Mouse (Mus musculus) telencephalon, adult 2 months (tissue): ENCODE measurements at regions not wholly inside any gene's neighbourhood (a gene's known extent, or its start where the extent isn't known, plus 50 kb on each side); places are given as distances from the start of the nearest gene placed in this dataset.
A peak's percentile ranks its signal among the peaks of the same experiment; 100 is the strongest.

Source experiments
- DNase-seq: peaks from one replicate; pipeline ENCODE4 v3.0.0-alpha.2; 2011; ENCODE audit warnings: low read depth, low spot score

DNA sequence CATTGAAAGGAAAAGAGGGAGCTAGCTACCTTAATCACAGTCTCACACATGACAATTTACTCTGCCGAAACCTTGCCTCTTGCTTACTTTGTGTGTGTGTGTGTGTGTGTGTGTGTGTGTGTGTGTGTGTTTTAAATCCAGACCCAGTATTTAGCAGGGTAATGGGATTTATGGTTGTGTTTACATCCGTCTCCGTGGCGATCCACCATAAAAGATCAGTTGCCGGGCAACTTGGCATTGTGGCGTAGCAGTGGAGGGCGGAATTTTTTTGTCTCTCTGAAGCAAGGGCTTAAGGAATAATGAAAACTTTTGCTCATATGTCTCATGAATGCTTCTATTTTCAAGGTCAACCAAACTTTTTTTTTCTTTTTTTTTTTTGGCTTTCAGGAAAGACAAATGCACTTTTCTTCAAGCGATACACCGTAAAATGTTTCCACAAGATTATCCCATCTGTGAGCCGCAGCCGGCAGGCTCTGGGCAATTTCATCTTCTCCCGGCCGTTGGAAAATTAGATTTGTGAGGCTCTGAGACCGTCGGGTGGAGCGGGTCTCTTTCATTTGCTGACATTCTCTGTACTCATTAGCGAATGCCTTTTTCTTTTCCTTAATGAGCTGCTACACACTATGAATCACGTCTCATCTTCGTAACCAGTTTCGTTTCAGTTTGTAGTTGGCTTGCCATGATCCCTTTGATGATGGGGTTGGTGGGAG lies 53.9 kb upstream of the Ptch1 start:
- peak; percentile 8 for DNase-seq

DNA sequence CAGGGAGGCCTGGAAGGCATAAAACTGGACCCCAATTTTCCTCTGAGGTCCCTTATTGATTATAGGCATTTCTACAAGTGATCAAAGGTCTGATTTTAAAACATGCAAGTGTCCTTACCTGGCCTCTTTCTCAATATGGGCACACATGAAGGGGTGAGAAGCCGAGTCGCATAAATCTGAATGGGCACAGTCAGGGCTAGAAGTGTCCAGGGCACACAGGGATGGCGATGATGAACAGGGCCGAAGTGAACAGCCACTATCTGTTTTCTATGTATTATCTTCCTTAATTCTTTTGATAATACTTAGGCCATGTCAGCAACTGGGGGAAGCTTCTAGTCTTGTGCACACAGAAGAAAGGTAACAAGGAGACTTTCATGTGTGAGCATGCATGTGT lies 54.5 kb upstream of the Ptch1 start:
- DNase-seq, result no peak

DNA sequence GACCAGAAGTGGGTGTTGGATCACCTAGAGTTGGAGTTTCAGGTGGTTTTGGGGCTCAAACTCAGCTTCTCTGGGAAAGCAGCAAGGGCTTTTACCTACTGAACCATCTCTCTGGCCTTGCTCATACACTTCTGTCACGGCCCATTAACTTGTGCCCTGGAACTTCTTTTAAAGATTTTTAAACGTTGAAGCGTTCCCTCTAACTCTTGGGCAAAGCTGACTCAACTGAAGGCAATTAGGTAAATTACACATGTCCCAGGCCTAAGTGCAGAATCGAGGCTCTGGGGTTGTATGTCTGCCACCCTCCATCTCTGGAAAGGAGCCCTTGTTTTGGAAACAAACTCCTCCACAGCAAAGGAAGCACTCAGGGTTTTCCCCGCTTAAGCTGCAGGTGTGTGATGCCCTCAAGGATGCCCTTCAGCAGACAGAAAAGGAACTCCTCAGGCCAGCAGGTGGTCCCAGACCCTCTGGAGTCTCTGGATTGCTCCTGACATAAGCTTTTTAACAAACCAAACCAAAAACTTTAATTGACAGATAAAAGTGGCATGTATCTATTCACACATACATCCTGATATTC lies 58.5 kb upstream of the Ptch1 start:
- DNase-seq, result no peak

DNA sequence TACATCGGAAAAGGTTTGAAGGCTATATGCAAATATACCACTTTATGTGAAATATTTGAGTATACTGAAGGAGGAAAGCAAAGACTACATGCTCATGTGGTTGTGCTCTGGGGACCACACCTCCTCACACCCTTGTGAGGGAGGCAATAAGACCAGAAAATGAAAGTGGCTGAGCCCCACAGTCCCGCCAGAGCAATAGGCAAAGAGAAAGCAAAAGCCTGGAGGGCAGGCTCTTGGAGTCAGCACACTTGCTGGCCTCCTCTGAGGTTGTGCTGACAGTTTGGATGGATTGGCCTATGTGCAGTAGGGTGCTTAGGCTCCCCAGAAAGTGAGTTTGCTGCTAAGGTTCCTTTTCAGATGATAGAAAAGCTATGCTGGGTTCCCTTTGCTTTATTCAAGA lies 60.9 kb upstream of the Ptch1 start:
- DNase-seq, result no peak

DNA sequence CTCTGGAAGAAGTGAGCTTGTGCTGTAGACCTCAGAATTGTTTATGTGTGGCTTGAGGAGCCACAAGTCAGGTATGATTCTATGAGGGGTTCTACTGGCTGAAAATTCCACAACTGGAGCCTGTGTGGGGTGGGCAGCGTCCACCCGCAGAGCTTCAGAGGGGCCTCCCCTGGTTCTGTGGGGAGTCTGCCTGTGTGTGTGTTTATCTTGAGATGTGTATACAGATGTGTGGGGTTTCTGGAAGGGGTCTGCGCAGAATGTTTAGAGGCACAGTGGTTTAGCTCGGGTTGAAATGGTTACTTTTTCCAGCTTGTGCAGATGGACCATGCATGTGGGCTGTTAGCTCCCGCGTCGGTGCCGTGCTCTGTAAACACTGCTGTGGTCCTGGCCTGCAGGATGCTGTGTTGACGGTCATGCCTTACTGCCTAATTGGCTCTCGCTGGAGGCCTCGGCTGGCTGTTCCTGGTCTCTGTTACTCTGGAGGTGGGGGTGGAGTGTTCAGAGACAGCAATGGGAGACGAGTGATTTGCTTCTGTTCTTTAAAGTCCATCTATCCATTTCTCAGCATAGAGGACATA lies 68.3 kb upstream of the Ptch1 start:
- no peak for DNase-seq

DNA sequence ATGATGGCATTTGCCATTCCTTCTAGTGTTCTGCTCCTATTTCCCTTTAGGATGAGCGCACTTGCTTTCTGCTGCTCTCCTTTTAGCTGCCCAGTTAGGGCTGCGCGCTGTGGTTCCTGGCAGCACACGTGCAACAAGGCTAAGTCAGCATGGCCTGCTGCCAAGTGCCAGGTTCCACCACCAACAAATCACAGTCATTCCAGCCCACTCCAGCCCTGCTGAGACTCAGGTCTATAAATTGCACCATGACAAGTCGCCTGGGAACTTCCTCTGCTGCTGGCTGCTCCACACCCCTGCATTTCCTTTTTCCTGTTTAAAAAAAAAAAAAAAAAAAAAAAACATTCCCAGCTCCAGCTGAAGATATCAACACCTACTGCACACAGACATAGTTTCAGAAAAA lies 69.2 kb upstream of the Ptch1 start:
- peak; percentile 58 for DNase-seq

DNA sequence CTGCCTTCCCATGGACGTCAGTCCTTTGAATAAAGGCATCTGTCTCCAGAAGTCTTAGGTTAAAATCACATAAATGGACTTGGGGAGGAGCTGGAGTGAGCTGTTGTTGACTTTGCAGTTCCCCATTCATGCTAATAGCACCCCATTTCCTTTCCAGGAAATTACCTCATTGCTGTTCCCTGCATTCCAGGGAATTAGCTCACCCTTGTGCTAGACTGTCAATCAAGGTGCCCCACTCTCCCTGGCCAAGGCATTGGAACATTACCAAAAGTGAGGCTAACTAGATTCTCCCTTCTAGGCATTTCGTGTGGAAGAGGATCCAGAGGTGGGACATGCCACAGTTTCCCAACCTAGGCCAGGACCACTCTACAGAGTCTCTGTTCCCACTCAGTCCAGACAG lies 70.0 kb upstream of the Ptch1 start:
- no peak for DNase-seq

DNA sequence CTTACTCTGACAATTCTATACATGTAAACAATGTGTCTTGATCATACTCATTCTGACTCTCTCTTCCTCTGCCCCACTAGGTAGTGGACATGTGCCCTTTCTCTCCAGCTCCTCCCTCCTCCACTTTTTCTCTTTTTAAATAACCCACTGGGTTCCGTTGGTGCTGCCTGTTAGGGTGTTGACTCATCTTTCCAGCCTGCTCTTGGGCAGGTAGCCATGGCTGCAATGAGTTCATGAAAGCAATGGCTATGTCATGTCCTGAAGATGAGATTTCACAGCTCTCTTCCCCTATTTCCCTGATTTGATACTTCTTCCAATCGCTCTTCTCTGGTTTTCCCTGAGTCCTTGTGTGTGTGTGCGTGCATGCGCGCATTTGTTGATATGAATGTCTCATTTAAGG lies 70.9 kb upstream of the Ptch1 start:
- DNase-seq, result no peak

DNA sequence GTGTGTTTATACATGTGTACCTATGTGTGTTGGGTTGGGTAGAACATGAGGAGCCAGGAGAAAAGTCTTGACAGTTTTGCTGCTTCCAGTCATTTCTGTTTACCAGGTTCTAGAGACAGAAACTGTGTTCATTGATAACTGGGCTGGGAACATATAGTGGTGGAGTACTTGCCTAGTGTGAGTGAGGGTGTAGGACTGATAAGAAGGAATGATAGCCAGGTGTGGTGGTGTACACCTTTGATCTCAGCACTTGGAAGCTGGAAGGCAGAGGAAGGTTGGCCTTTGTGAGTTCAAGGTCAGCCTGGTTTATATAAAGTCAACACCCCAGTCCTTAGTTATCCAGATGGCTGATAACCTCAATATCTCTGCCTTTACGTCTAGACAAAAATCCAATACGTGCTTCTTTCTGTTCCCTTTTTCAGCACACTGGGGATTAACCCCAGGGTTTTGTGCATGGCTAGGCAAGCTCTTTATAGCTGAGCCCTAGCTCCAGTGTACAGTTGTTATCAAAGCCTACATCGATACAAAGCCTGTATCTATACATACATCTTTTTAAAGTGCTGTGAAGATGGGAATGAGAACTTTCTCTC lies 75.8 kb upstream of the Ptch1 start:
- DNase-seq, result no peak

DNA sequence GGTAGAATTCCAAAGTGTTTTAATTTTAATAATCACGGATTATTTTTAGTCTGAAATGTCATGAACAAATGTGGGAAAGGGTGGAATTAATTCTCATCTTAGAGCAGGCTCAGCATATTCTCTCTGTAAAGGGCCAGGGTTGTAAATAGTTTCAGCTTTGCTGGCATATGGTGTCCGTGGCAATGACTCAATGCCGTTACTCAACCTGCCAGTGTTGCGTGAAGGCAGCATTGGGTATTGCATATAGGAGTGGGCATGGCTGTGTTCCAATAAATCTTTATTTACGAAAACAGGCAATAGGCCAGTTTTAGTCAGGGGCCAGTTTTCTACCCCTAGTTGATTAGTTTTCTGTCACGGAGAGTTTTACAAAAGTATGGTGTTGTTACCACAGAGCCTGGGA lies 81.1 kb upstream of the Ptch1 start:
- DNase-seq, result no peak

DNA sequence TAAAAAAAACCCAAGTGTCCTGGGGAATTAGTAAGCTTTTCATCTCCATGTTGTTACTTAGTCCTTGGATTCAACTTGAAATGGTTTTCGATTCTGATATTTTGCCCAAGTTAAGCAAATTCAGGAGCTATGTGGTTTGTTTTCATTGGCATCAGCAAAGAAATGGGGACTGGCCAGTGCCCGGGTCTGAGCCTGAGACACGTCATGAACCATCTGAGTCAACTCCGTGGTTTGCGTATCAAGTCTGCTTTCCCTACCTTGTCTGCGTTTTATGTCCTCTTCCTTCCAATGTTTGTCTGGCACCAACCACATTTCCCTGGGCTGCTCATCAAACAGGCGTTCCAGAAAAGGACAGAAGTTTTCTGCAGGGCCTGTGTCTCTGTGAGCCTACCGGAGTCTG lies 83.7 kb upstream of the Ptch1 start:
- DNase-seq, result no peak

DNA sequence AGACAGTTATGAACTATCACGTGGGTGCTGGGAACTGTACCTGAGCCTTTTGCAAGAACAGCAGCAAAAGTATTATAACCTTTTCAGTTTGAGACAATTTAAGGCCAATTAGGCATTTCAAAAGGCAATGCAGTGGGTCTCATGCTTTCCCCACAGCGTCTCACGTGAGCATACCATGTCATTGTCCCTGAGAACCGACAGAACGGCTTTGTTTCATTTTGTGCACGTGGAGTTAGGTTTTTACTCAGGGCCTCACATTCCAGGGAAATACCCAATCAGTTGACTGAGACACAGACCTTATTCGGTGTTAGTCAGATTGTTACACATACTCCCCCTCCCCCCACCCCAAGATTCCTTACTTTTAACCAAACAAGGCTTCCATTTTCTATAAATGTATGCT lies 86.0 kb upstream of the Ptch1 start:
- no peak for DNase-seq

DNA sequence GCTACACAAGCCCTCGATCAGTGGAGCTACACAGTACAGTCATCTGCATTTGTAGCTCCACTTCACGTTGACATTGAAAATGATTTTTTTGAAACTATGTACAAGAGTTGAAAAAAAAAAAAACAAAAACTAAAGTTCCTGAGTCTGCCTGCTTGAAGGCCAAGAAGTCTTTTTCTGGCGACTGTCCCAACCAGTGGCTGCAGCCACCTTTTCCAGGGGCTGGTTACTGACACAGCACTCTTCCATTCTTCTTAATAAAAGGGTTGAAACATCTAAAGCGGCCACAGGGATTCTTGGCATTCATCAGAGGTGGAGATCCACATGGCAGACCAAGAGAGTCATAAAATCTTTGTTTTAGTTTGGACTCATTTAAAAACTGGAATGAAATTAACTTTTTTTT lies 87.0 kb upstream of the Ptch1 start:
- no peak for DNase-seq

DNA sequence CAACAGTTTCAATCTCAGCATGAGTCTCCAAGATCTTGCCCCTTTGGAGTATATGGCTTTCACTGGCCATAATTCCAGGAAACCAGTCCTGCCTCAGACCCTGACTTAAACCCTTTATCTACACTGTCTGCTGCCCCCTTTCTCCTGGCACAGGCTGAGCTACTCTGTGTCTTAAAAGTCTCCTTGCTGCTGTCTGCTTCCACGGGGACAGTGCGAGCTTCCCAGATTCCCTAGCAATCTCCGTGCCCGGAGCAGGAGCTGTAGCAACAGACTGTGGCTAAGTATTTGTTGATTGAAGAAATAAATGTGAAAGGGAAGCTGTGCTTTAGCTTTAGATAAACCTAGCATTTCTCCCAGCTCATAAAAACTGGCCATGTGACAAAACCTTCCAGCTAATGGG lies 95.2 kb upstream of the Ptch1 start:
- DNase-seq, result no peak

DNA sequence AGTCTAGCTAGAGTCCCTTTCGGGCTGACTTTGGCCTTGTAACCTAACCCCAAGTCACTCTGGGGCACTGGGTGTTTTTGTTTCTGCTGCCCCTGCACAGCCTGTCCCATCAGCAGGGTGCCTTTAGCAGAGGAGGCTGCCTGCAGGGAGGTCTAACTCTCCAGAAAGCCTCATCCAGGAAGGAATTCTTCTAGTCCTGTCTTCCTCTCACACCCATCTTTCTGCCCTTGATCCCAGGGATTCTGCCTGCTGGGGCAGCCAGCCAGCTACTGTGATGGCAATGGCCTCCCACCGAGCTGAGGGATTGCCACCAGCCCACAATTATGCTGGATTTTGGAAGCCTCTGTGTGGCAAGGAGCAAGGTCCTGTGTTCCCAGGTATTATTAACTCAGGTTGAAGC lies 95.6 kb upstream of the Ptch1 start:
- no peak for DNase-seq

DNA sequence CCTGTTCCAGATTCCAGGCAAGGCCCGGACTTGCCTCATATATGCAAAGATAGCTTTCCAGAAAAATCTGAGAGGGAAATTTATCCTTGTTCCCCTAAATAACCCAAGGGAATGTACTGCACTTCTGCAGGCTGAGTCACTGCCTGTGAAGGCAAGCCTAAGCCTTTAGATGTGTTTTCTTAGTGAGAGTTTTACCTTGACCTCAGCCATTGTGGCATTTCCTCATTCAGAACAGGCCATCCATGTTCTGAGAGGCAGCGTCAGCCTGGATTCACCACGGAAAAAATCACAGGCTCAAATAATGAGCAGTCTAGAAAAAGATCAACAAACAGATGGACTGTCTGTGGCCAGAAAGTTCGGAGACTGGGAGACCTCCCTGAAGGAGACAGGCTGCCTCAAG lies 99.0 kb upstream of the Ptch1 start:
- no peak for DNase-seq

DNA sequence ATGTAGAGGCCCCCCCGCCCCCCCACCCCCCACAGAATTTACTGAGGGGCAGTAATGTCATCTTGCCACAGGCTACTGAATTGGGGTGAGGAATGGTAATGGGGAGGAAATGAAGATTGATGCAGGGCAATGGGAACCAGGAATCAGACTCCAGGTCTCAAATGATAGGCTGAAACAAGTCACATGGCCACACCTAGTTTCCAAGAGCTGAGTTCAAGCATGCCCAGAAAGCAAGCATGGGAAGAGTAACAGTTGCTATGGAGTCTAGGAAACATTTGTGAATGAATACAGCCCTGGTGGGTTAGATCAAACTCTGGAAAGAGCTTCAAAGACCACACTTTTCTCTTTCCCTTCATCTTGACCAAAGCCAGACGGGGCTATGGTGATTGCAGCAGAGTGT lies 104.3 kb upstream of the Ptch1 start:
- DNase-seq, result no peak

DNA sequence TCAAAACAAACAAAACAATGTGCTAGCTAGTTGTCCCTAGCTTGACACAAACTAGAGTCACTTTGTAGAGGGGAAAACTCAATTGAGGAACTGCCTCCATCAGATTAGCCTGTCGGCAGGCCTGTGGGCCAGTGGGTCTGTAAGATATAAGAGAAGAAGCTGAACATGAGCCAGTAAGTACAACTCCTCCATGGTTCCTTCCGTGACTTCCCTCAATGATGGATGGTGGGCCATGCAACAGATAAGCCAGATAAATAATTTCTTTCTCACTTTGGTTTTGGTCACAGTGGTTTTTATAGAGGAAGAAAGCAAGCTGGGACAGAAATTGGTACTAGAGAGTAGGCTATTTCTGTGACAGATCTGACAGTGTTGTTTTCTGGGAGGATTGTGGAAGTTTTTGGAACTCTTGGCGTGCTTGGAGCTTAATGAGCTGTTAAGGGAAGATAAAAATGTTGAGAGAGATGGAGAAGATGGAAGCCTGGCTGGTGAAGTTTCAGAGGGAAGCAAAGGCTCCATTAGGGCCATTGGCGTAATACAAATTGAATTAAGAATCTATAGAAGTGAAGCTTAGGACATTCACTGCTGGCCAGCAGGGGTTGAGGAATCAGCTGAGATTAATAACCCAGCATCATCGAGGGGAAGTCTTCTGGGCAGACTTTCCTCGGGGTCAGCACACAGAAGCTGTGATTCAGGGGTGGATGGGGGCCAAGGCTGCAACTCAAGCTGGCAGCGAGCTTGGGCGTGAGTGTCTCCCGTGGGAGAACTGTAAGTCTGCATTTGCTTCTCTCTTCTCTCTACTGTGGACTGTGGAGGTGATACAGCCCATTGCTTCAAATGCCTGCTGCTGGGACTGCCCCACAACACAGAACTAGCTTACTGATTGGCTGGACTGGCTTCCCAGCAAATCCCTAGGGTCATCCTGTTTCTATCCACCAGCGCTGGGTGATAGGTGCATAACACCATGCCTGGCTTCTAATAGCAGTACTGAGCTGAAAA lies 105.2 kb upstream of the Ptch1 start:
- no peak for DNase-seq

DNA sequence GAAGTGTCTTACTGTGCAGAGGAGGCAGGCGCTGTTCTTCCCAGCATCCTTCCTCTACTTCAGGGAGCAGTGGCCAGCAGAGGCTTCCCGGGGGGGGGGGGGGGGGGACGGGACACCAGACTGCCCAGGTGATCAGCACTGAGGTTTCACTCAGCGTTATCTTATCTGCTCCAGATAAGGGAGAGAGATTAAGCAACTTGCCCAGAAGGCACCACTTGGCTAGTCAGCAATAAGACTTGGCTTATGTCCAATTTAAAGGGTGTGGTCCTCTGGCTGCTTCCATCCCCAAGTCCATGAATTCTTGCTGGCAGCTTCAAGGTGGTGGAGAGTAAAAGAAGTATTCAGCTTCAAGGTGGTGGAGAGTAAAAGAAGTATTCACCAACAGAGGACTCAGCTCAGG lies 108.9 kb upstream of the Ptch1 start:
- no peak for DNase-seq

DNA sequence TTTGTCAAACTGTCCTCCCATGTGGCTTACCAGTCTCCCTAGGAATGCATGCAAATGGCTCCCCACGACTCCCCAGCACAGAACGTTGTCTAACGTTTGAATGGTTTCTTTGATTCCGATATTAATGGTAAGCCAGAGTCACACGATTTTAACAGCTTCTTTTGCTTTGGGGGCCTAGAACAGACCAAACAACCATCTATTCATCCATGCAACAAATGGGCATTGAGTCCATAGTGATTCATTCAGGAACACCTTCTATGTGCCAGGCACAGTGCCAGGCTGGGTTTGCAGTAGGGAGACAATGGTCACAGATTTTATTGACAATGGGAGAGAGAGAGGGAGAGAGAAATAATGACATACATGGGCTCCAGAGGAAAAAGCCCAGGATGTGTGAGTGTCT lies 118.6 kb upstream of the Ptch1 start:
- peak; percentile 85 for DNase-seq

DNA sequence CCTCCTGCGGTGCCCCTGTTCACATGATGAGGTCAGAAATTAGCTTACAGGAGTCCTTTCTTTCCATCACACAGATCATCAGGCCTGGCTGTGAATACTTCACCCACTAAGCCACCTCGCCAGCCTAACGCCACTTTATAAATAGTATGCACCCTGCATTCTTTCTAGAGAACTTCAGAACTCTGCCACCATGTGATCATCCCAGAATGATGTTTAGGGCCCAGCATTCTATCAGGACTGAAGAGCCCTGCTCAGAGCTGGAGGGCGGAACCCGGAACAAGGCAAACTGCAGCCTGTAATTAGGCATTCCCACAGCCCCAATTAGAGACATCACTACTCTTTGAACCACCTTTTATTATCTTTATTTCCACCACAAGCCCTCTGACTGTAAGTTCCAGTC lies 120.2 kb upstream of the Ptch1 start:
- DNase-seq, result no peak

DNA sequence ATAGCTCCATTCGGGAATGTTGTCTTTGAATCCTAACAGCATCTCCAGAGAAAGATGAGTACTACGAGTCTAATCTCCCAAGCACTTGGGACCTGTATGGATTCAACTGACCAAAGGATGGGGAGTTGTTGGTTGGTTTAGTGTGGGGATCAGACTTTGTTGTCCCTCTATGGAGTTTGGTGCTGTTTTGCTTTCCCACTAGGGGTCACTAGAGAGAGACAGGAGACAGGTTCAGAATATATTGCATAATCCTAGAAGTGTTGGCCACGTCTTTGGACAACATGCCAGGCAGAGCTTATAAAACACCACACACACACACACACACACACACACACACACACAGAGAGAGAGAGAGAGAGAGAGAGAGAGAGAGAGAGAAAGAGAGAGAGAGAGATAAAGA lies 118.6 kb upstream of the Ercc6l2 start:
- DNase-seq, result no peak
